ENCODE assay signal across 39 mouse cellular contexts in genomic region chr19:46094144-46094543, GRCm38 (mm10). TPM values are rescaled to one million over a fixed set of nuclear protein-coding genes. Genes with fewer than 3 reads are reported as not detected.
"Had no signal": no experiment of that assay in that cellular context is flagged by ENCODE, and none has a peak within 500 bp of the region (broad histone marks: within the 10 kb centered on the region; RNA-seq: fewer than 3 reads in every experiment).

No protein-coding gene starts in this region.

- H3K36me3 ChIP-seq: heart, embryonic 13.5 days; heart, embryonic 15.5 days; hindbrain, embryonic 13.5 days; hindbrain, embryonic 15.5 days; kidney, embryonic 15.5 days; limb, embryonic 13.5 days; limb, embryonic 15.5 days; liver, embryonic 12.5 days had no signal

- H3K27me3 ChIP-seq: heart, embryonic 15.5 days; hindbrain, embryonic 13.5 days; hindbrain, embryonic 15.5 days; limb, embryonic 13.5 days; limb, embryonic 15.5 days had no signal

- H3K9me3 ChIP-seq: heart, embryonic 15.5 days; hindbrain, embryonic 13.5 days; hindbrain, embryonic 15.5 days; kidney, embryonic 15.5 days; limb, embryonic 15.5 days had no signal

- H3K4me3 ChIP-seq: heart, embryonic 13.5 days; heart, embryonic 15.5 days; hindbrain, embryonic 13.5 days; hindbrain, embryonic 15.5 days; kidney, embryonic 15.5 days; limb, embryonic 13.5 days; limb, embryonic 15.5 days; liver, embryonic 12.5 days had no signal

- DNase-seq: gastrocnemius, postnatal 14 days; gastrocnemius, postnatal 36 days; heart, postnatal 14 days; heart, postnatal 36 days; kidney, adult 11 months; kidney, adult 2 months; kidney, adult 9 months; kidney, postnatal 14 days; kidney, postnatal 36 days; layer of hippocampus, adult 9-11 months; layer of hippocampus, postnatal 36 days; left cerebral cortex, postnatal 4 days had no signal

- H3K9ac ChIP-seq: heart, embryonic 13.5 days; heart, embryonic 15.5 days; hindbrain, embryonic 13.5 days; hindbrain, embryonic 15.5 days; kidney, embryonic 15.5 days; limb, embryonic 13.5 days; limb, embryonic 15.5 days; liver, embryonic 12.5 days; liver, embryonic 14.5 days had no signal

- H3K27ac ChIP-seq: heart, embryonic 13.5 days; heart, embryonic 15.5 days; hindbrain, embryonic 13.5 days; hindbrain, embryonic 15.5 days; hindbrain, postnatal 0 days; kidney, embryonic 15.5 days; kidney, postnatal 0 days; limb, embryonic 13.5 days; limb, embryonic 15.5 days; liver, embryonic 12.5 days; liver, embryonic 14.5 days had no signal

- H3K4me1 ChIP-seq: heart, embryonic 13.5 days; heart, embryonic 15.5 days; hindbrain, embryonic 13.5 days; hindbrain, embryonic 15.5 days; kidney, embryonic 15.5 days; limb, embryonic 13.5 days; limb, embryonic 15.5 days; liver, embryonic 12.5 days had no signal

RNA-seq across cellular contexts. Expression of gene Elovl3, which starts 37.6 kb away (rescaled TPM):
- total RNA-seq: gastrocnemius, adult 8-10 months; gastrocnemius, postnatal 14 days; gastrocnemius, postnatal 36 days; hindbrain, postnatal 0 days; layer of hippocampus, adult 18-20 months; layer of hippocampus, adult 8-10 months; layer of hippocampus, postnatal 14 days; layer of hippocampus, postnatal 36 days; left cerebral cortex, adult 18-20 months; left cerebral cortex, adult 8-10 months; left cerebral cortex, postnatal 10 days; left cerebral cortex, postnatal 25 days; left cerebral cortex, postnatal 4 days had no signal
- polyA plus RNA-seq: heart, embryonic 11.5 days; heart, embryonic 13.5 days; heart, embryonic 15.5 days; heart, postnatal 0 days; hindbrain, embryonic 11.5 days; hindbrain, embryonic 13.5 days; hindbrain, postnatal 0 days; intestine, embryonic 14.5 days; intestine, embryonic 16.5 days; kidney, embryonic 15.5 days; large intestine, adult 2 months; liver, embryonic 12.5 days had no signal

RNA-seq across cellular contexts. Expression of gene Pitx3, which starts 54.0 kb away (rescaled TPM):
- total RNA-seq: hematopoietic stem cell, adult 5-6 weeks; layer of hippocampus, adult 18-20 months; layer of hippocampus, adult 8-10 months; layer of hippocampus, postnatal 14 days; layer of hippocampus, postnatal 36 days; left cerebral cortex, adult 18-20 months; left cerebral cortex, adult 8-10 months; left cerebral cortex, postnatal 10 days; left cerebral cortex, postnatal 25 days; left cerebral cortex, postnatal 4 days; liver, adult 2 months had no signal
- polyA plus RNA-seq: heart, postnatal 0 days; hindbrain, postnatal 0 days; intestine, embryonic 14.5 days; intestine, embryonic 16.5 days; kidney, postnatal 0 days; large intestine, adult 2 months; liver, adult 2 months; liver, embryonic 14.5 days had no signal
